Mouse (Mus musculus): Measurements from ENCODE around the gene Vbp1.

Vbp1 gene

GRCm38 (mm10) chrX:75514179-75514972 lies at the start of gene Vbp1:
Gene Vbp1 (plus strand): TSS chrX:75514299.
- peak; percentile 58 for DNase-seq (ENCODE audit: low spot score)

- DNase-seq (ENCODE audit: low spot score), result peak; percentile 22
These were observed 38.9 kb upstream of the Vbp1 start for GRCm38 (mm10) chrX:75475182-75475644.

GRCm38 (mm10) chrX:75489886-75490285 lies 24.2 kb upstream of the Vbp1 start:
- DNase-seq (ENCODE audit: low spot score), result no peak

GRCm38 (mm10) chrX:75513787-75514178 lies 316 bp upstream of the Vbp1 start:
- no peak for DNase-seq (ENCODE audit: low spot score)

- peak; percentile 2 for DNase-seq (ENCODE audit: low spot score)
These were observed 63.7 kb downstream of the Vbp1 start, which contains the start of gene Rab39b for GRCm38 (mm10) chrX:75577582-75578324. Gene Rab39b (minus strand): TSS chrX:75578231.

- no peak for DNase-seq (ENCODE audit: low spot score)
These were observed 64.4 kb downstream of the Vbp1 start for GRCm38 (mm10) chrX:75578539-75578938.
